8 mouse cellular contexts compared by ENCODE assay signal in genomic region chr11:88048961-88049670, GRCm38 (mm10). TPM values are rescaled to one million over a fixed set of nuclear protein-coding genes. Genes with fewer than 3 reads are reported as not detected.
A peak's percentile ranks its signal among the peaks of the same experiment; 100 is the strongest.
DNase-seq lines count a peak whose midpoint lies in the region; ATAC-seq and TF ChIP-seq lines count a peak whose summit lies in the region.

No protein-coding gene starts in this region.

- peaks cover 14% of the 10 kb centered on the region for H3K4me1 ChIP-seq in lung, embryonic 14.5 days (ENCODE audit: insufficient read depth)
- H3K4me1 ChIP-seq in hindbrain, embryonic 11.5 days (replicated peaks; ENCODE audit: control insufficient read depth, insufficient read depth, low read length), result no peaks in the 10 kb centered on the region
- H3K4me1 ChIP-seq in midbrain, embryonic 13.5 days (replicated peaks), result peaks cover 48% of the 10 kb centered on the region

- H3K27ac ChIP-seq in lung, embryonic 14.5 days (ENCODE audit: low read depth), result no peak overlapping the region
- no peak overlapping the region; the same call in 1 of the 2 replicates for H3K27ac ChIP-seq in hindbrain, embryonic 11.5 days (ENCODE audit: low read depth, low read length)
- H3K27ac ChIP-seq in midbrain, embryonic 13.5 days, result no peak overlapping the region

- peak overlapping the region; percentile 100 for H3K9ac ChIP-seq in lung, embryonic 14.5 days
- H3K9ac ChIP-seq in hindbrain, embryonic 11.5 days (ENCODE audit: low read depth, low read length), result peak overlapping the region; percentile 99
- H3K9ac ChIP-seq in midbrain, embryonic 13.5 days (replicated peaks), result peak overlapping the region; percentile 99

- no peak for TF ChIP-seq CTCF in lung, embryonic 14.5 days (IDR thresholded peaks at IDR 0.05; ENCODE audit: low read depth)

- WGBS in lung, embryonic 14.5 days, result 11% methylated on average over 26 of the region's 26 CpGs
- 29% methylated on average over 26 of the region's 26 CpGs for WGBS in hindbrain, embryonic 11.5 days
- WGBS in midbrain, embryonic 13.5 days, result 22% methylated on average over 26 of the region's 26 CpGs

- peak overlapping the region; percentile 93 for H3K4me2 ChIP-seq in lung, embryonic 14.5 days
- peak overlapping the region; percentile 84 for H3K4me2 ChIP-seq in hindbrain, embryonic 11.5 days (replicated peaks; ENCODE audit: low read depth, low read length)
- peak overlapping the region; percentile 90 for H3K4me2 ChIP-seq in midbrain, embryonic 13.5 days (replicated peaks)

- no peak for ATAC-seq in lung, embryonic 14.5 days (ENCODE audit: insufficient read depth)
- no peak for ATAC-seq in hindbrain, embryonic 11.5 days (ENCODE audit: low FRiP score)
- no peak for ATAC-seq in midbrain, embryonic 13.5 days
- no peak for ATAC-seq in granulocyte monocyte progenitor cell, adult 5-6 weeks (replicated peaks; ENCODE audit: poor library complexity, severe bottlenecking)

- peak; percentile 28 for DNase-seq in lung, embryonic 14.5 days
- no peak for DNase-seq in lung, postnatal 25 days (ENCODE audit: low spot score)
- peak; percentile 53 for DNase-seq in adipocyte (ENCODE audit: low spot score)
- DNase-seq in hindbrain, embryonic 11.5 days (ENCODE audit: low spot score), result peak; percentile 30
- no peak for DNase-seq in right cerebral cortex, postnatal 14 days
- DNase-seq in layer of hippocampus, adult 18-20 months (ENCODE audit: low spot score in 2 of 2), result no peak

- H3K36me3 ChIP-seq in lung, embryonic 14.5 days (ENCODE audit: insufficient read depth), result peaks cover 41% of the 10 kb centered on the region
- peaks cover 3% of the 10 kb centered on the region; the same call in 1 of the 2 replicates for H3K36me3 ChIP-seq in hindbrain, embryonic 11.5 days (ENCODE audit: control insufficient read depth, insufficient read depth, low read length)
- peaks cover 19% of the 10 kb centered on the region for H3K36me3 ChIP-seq in midbrain, embryonic 13.5 days

- H3K4me3 ChIP-seq in lung, embryonic 14.5 days (ENCODE audit: low read depth, low read length), result peak overlapping the region; percentile 99
- H3K4me3 ChIP-seq in hindbrain, embryonic 11.5 days (ENCODE audit: low read depth, low read length), result peak overlapping the region; percentile 92
- peak overlapping the region; percentile 96 for H3K4me3 ChIP-seq in midbrain, embryonic 13.5 days (replicated peaks)

- no peaks in the 10 kb centered on the region for H3K27me3 ChIP-seq in lung, embryonic 14.5 days (ENCODE audit: insufficient read depth, low read length)
- no peaks in the 10 kb centered on the region for H3K27me3 ChIP-seq in hindbrain, embryonic 11.5 days (ENCODE audit: control insufficient read depth, insufficient read depth, low read length)
- no peaks in the 10 kb centered on the region for H3K27me3 ChIP-seq in midbrain, embryonic 13.5 days

- no peaks in the 10 kb centered on the region for H3K9me3 ChIP-seq in lung, embryonic 14.5 days (ENCODE audit: low read depth, low read length)
- no peaks in the 10 kb centered on the region for H3K9me3 ChIP-seq in hindbrain, embryonic 11.5 days (ENCODE audit: control insufficient read depth, low read length)
- no peaks in the 10 kb centered on the region for H3K9me3 ChIP-seq in midbrain, embryonic 13.5 days

RNA-seq across cellular contexts. Expression of gene Srsf1, which starts 1.9 kb away (rescaled TPM):
- polyA plus RNA-seq in lung, embryonic 14.5 days (2014; fragmentation: Nextera tagmentation; extraction: Ambion mirVana), result 446 and 450 TPM in 2 replicates
- polyA plus RNA-seq in hindbrain, embryonic 11.5 days (2014; fragmentation: Nextera tagmentation; extraction: Ambion mirVana), result 493 and 503 TPM in 2 replicates
- 313 and 341 TPM in 2 replicates for polyA plus RNA-seq in midbrain, embryonic 13.5 days (2015; fragmentation: Nextera tagmentation; extraction: Ambion mirVana)
- 195 and 201 TPM in 2 replicates for total RNA-seq in granulocyte monocyte progenitor cell, adult 5-6 weeks (2014; fragmentation: Nextera tagmentation)
- 500 and 715 TPM in 2 replicates for total RNA-seq in granulocyte monocyte progenitor cell, adult 5-6 weeks (2017)
- total RNA-seq in layer of hippocampus, adult 18-20 months (2021), result 100 to 1,000 TPM; 219 to 225 TPM

RNA-seq across cellular contexts. Expression of gene Vezf1, which starts 19.0 kb away (rescaled TPM):
- 44.5 and 46.8 TPM in 2 replicates for polyA plus RNA-seq in lung, embryonic 14.5 days (2014; fragmentation: Nextera tagmentation; extraction: Ambion mirVana)
- 77.7 and 80.7 TPM in 2 replicates for polyA plus RNA-seq in hindbrain, embryonic 11.5 days (2014; fragmentation: Nextera tagmentation; extraction: Ambion mirVana)
- 67.2 and 70.1 TPM in 2 replicates for polyA plus RNA-seq in midbrain, embryonic 13.5 days (2015; fragmentation: Nextera tagmentation; extraction: Ambion mirVana)
- total RNA-seq in granulocyte monocyte progenitor cell, adult 5-6 weeks (2014; fragmentation: Nextera tagmentation), result 28.2 and 32.0 TPM in 2 replicates
- total RNA-seq in granulocyte monocyte progenitor cell, adult 5-6 weeks (2017), result 14.3 and 15.8 TPM in 2 replicates
- 10 to 100 TPM; 23.2 to 24.7 TPM for total RNA-seq in layer of hippocampus, adult 18-20 months (2021)

RNA-seq across cellular contexts. Expression of gene Cuedc1, which starts 48.7 kb away (rescaled TPM):
- polyA plus RNA-seq in lung, embryonic 14.5 days (2014; fragmentation: Nextera tagmentation; extraction: Ambion mirVana), result 14.1 and 16.8 TPM in 2 replicates
- 17.6 TPM in 2 replicates for polyA plus RNA-seq in hindbrain, embryonic 11.5 days (2014; fragmentation: Nextera tagmentation; extraction: Ambion mirVana)
- 40.6 and 46.1 TPM in 2 replicates for polyA plus RNA-seq in midbrain, embryonic 13.5 days (2015; fragmentation: Nextera tagmentation; extraction: Ambion mirVana)
- 0.92 and 1.1 TPM in 2 replicates for total RNA-seq in granulocyte monocyte progenitor cell, adult 5-6 weeks (2014; fragmentation: Nextera tagmentation)
- total RNA-seq in granulocyte monocyte progenitor cell, adult 5-6 weeks (2017), result 1.5 and 1.6 TPM in 2 replicates
- 10 to 100 TPM; 27.9 to 31.8 TPM for total RNA-seq in layer of hippocampus, adult 18-20 months (2021)

Comparison
In these comparisons a context has a peak if more than half of its experiments do, and no peak if none do; other contexts are left out.
1. DNase-seq: peak in lung, embryonic 14.5 days (single experiment), adipocyte (single experiment) and hindbrain, embryonic 11.5 days (single experiment); none in lung, postnatal 25 days (single experiment), right cerebral cortex, postnatal 14 days (single experiment) and layer of hippocampus, adult 18-20 months (0 of 2).
2. Peak in every context shown above with its lines, with median percentiles within 50 percentile points of each other: H3K4me2 ChIP-seq, H3K4me3 ChIP-seq and H3K9ac ChIP-seq.